Mouse (Mus musculus) forebrain, embryonic 15.5 days (tissue): ENCODE results near the gene Gm49027. TPM values are rescaled to one million over a fixed set of nuclear protein-coding genes. Genes with fewer than 3 reads are reported as not detected.
"Not testable (repeated sequence)": the region's sequence is repeated elsewhere in the genome, so short reads cannot be mapped to it uniquely, and the experiment has no call there.

Experiments
- ATAC-seq: fragments of 200-750 bp; cut with Nextera tagmentation; replicated peaks from 2 replicates; pipeline ENCODE4 v1.8.0; 2017; ENCODE audit warnings: mild to moderate bottlenecking, moderate TSS enrichment, moderate library complexity
- H3K27ac ChIP-seq: fragments of 300-500 bp; sonication (generic); replicated peaks from 2 replicates; pipeline ENCODE4 v1.5.1; 2015; ENCODE audit warnings: mild to moderate bottlenecking, inconsistent platforms
- H3K27me3 ChIP-seq: fragments of 300-500 bp; sonication (generic); 2 replicates; pipeline ENCODE4 v1.6.1; 2015; ENCODE audit warnings: inconsistent platforms
- H3K36me3 ChIP-seq: fragments of 300-500 bp; sonication (generic); 2 replicates; pipeline ENCODE4 v1.6.1; 2015; ENCODE audit warnings: mild to moderate bottlenecking, inconsistent platforms
- H3K4me1 ChIP-seq: fragments of 300-500 bp; sonication (generic); 2 replicates; pipeline ENCODE4 v1.6.1; 2015; ENCODE audit warnings: inconsistent platforms
- H3K4me2 ChIP-seq: fragments of 300-500 bp; sonication (generic); replicated peaks from 2 replicates; pipeline ENCODE4 v1.6.1; 2015; ENCODE audit warnings: mild to moderate bottlenecking, inconsistent platforms
- H3K4me3 ChIP-seq: fragments of 300-500 bp; sonication (generic); 2 replicates; pipeline ENCODE4 v1.5.1; 2015; ENCODE audit warnings: mild to moderate bottlenecking, inconsistent platforms
- H3K9ac ChIP-seq: fragments of 300-500 bp; sonication (generic); replicated peaks from 2 replicates; pipeline ENCODE4 v1.6.1; 2015; ENCODE audit warnings: mild to moderate bottlenecking, inconsistent platforms
- H3K9me3 ChIP-seq: fragments of 300-500 bp; sonication (generic); 2 replicates; pipeline ENCODE4 v1.6.1; 2016; ENCODE audit warnings: inconsistent platforms
- WGBS: fragments of 180-500 bp; shearing (Covaris S2); methylation state at CpG from one replicate; pipeline ENCODE4 v1.1.7; 2015; ENCODE audit warnings: mixed read lengths; 5-methylcytosine and 5-hydroxymethylcytosine counted together
- polyA plus RNA-seq: library from polyadenylated mRNA; unstranded; fragments of >200 nt; fragmentation: Nextera tagmentation; extraction: Ambion mirVana; gene quantifications from 2 replicates; pipeline ENCODE4 v1.2.1, GENCODE M21; 2015

The Gm49027 gene
- polyA plus RNA-seq, 1 experiment from 2014 or later: 4.0 TPM

- H3K4me3 ChIP-seq: peak within 1 kb of the TSS; percentile 81
- peaks cover 16% of the 10 kb centered on the region for H3K36me3 ChIP-seq
- H3K4me2 ChIP-seq: peak within 1 kb of the TSS; percentile 94
- peaks cover 28% of the 10 kb centered on the region for H3K4me1 ChIP-seq
- peak; percentile 98 for ATAC-seq
- H3K9ac ChIP-seq: peak within 1 kb of the TSS; percentile 73
- H3K27ac ChIP-seq: peak within 1 kb of the TSS; percentile 85
- no peaks in the 10 kb centered on the region for H3K27me3 ChIP-seq
- under 1% methylated on average over 82 of the region's 82 CpGs for WGBS
- no peaks in the 10 kb centered on the region for H3K9me3 ChIP-seq
These were observed 1.4 kb downstream of the Gm49027 start, which contains the start of gene Diablo for GRCm38 (mm10) chr5:123523692-123524392. Gene Diablo, minus strand, starts transcription at chr5:123524176.

GRCm38 (mm10) chr5:123522166-123522565, 3.1 kb downstream of the Gm49027 start:
- H3K4me2 ChIP-seq: no peak overlapping the region
- 92% methylated on average over 1 of the region's 1 CpGs for WGBS

GRCm38 (mm10) chr5:123521621-123522020, 3.7 kb downstream of the Gm49027 start:
- ATAC-seq: no peak
- peaks cover 28% of the 10 kb centered on the region for H3K4me1 ChIP-seq
- H3K4me2 ChIP-seq: no peak overlapping the region
- H3K4me3 ChIP-seq: no peak overlapping the region
- H3K9ac ChIP-seq: no peak overlapping the region
- no peak overlapping the region for H3K27ac ChIP-seq
- peaks cover 23% of the 10 kb centered on the region for H3K36me3 ChIP-seq
- WGBS: 100% methylated on average over 1 of the region's 1 CpGs
- H3K9me3 ChIP-seq: no peaks in the 10 kb centered on the region
- H3K27me3 ChIP-seq: no peaks in the 10 kb centered on the region

More at GRCm38 (mm10) chr5:123522166-123522565, 3.1 kb downstream of the Gm49027 start:
- Histone ChIP-seq H3K36me3 (peaks cover 22% of the 10 kb centered on the region), H3K4me1 (peaks cover 28% of the 10 kb centered on the region), H3K9me3 (no peaks in the 10 kb centered on the region), H3K27ac (no peak overlapping the region), H3K9ac (no peak overlapping the region), H3K4me3 (no peak overlapping the region), H3K27me3 (no peaks in the 10 kb centered on the region)
- no peak for ATAC-seq

GRCm38 (mm10) chr5:123520666-123521065, 4.6 kb downstream of the Gm49027 start:
- ATAC-seq: no peak
- Histone ChIP-seq H3K27me3 (no peaks in the 10 kb centered on the region), H3K4me1 (peaks cover 28% of the 10 kb centered on the region), H3K9ac (no peak overlapping the region), H3K27ac (no peak overlapping the region), H3K9me3 (no peaks in the 10 kb centered on the region), H3K4me2 (no peak overlapping the region), H3K36me3 (peaks cover 33% of the 10 kb centered on the region), H3K4me3 (no peak overlapping the region)
- WGBS: 89% methylated on average over 9 of the region's 9 CpGs

GRCm38 (mm10) chr5:123514871-123515270, 10.4 kb downstream of the Gm49027 start:
- H3K27me3 ChIP-seq: no peaks in the 10 kb centered on the region
- no peak for ATAC-seq
- no peak overlapping the region for H3K27ac ChIP-seq
- H3K4me1 ChIP-seq: no peaks in the 10 kb centered on the region
- H3K9me3 ChIP-seq: no peaks in the 10 kb centered on the region
- H3K36me3 ChIP-seq: peaks cover 40% of the 10 kb centered on the region
- 94% methylated on average over 5 of the region's 5 CpGs for WGBS
- no peak overlapping the region for H3K4me3 ChIP-seq
- no peak overlapping the region for H3K4me2 ChIP-seq
- H3K9ac ChIP-seq: no peak overlapping the region

GRCm38 (mm10) chr5:123512102-123512501, 13.2 kb downstream of the Gm49027 start:
- no peak overlapping the region for H3K4me3 ChIP-seq
- peaks cover 22% of the 10 kb centered on the region for H3K36me3 ChIP-seq
- no peak overlapping the region for H3K9ac ChIP-seq
- ATAC-seq: no peak
- no peaks in the 10 kb centered on the region for H3K27me3 ChIP-seq
- WGBS: 84% methylated on average over 3 of the region's 3 CpGs
- peaks cover 18% of the 10 kb centered on the region for H3K4me1 ChIP-seq
- no peak overlapping the region for H3K27ac ChIP-seq
- no peak overlapping the region for H3K4me2 ChIP-seq
- no peaks in the 10 kb centered on the region for H3K9me3 ChIP-seq

GRCm38 (mm10) chr5:123511426-123511825, 13.9 kb downstream of the Gm49027 start:
- not testable (repeated sequence) for H3K9me3 ChIP-seq, ATAC-seq, H3K4me2 ChIP-seq, H3K27ac ChIP-seq, H3K9ac ChIP-seq, H3K4me3 ChIP-seq, H3K27me3 ChIP-seq
- WGBS: 74% methylated on average over 3 of the region's 3 CpGs
- Histone ChIP-seq H3K4me1 (peaks cover 18% of the 10 kb centered on the region), H3K36me3 (peaks cover 15% of the 10 kb centered on the region)

GRCm38 (mm10) chr5:123510160-123510559, 15.1 kb downstream of the Gm49027 start, which contains the start of gene B3gnt4:
Gene B3gnt4, plus strand, starts transcription at chr5:123510460.
- H3K9ac ChIP-seq: no peak within 1 kb of the TSS
- ATAC-seq: no peak
- H3K27ac ChIP-seq: no peak within 1 kb of the TSS
- WGBS: 87% methylated on average over 5 of the region's 5 CpGs
- H3K36me3 ChIP-seq: peaks cover 2% of the 10 kb centered on the region
- peak within 1 kb of the TSS; percentile 87; the same call in 1 of the 2 replicates for H3K4me2 ChIP-seq
- peaks cover 18% of the 10 kb centered on the region for H3K4me1 ChIP-seq
- no peaks in the 10 kb centered on the region for H3K27me3 ChIP-seq
- no peaks in the 10 kb centered on the region for H3K9me3 ChIP-seq
- 0 out of 2 replicates have a peak within 1 kb of the TSS, but pooled peaks have one; percentile 90 for H3K4me3 ChIP-seq

GRCm38 (mm10) chr5:123508921-123509320, 16.4 kb downstream of the Gm49027 start:
- Histone ChIP-seq H3K36me3 (peaks cover 2% of the 10 kb centered on the region), H3K4me3 (peak overlapping the region; percentile 90), H3K9me3 (no peaks in the 10 kb centered on the region), H3K9ac (peak overlapping the region; percentile 79), H3K27ac (no peak overlapping the region), H3K4me2 (peak overlapping the region; percentile 87), H3K27me3 (no peaks in the 10 kb centered on the region), H3K4me1 (peaks cover 18% of the 10 kb centered on the region)
- whole genome bisulfite sequencing: 4% methylated on average over 12 of the region's 12 CpGs
- ATAC-seq: no peak

- WGBS: under 1% methylated on average over 59 of the region's 59 CpGs
- Histone ChIP-seq H3K27ac (0 out of 2 replicates have a peak overlapping the region, but pooled peaks have one; percentile 21), H3K36me3 (peaks cover 2% of the 10 kb centered on the region), H3K4me2 (peak overlapping the region; percentile 87), H3K9me3 (no peaks in the 10 kb centered on the region), H3K27me3 (no peaks in the 10 kb centered on the region), H3K4me3 (peak overlapping the region; percentile 90), H3K9ac (peak overlapping the region; percentile 79), H3K4me1 (peaks cover 18% of the 10 kb centered on the region)
- peak; percentile 87 for ATAC-seq
These were observed 17.2 kb downstream of the Gm49027 start for GRCm38 (mm10) chr5:123507936-123508723.

GRCm38 (mm10) chr5:123501973-123502372, 23.3 kb downstream of the Gm49027 start:
- WGBS: 73% methylated on average over 4 of the region's 4 CpGs
- H3K4me1 ChIP-seq: peaks cover 11% of the 10 kb centered on the region
- no peak overlapping the region for H3K4me2 ChIP-seq
- ATAC-seq: no peak
- H3K27ac ChIP-seq: no peak overlapping the region
- H3K9ac ChIP-seq: no peak overlapping the region
- no peak overlapping the region for H3K4me3 ChIP-seq
- H3K9me3 ChIP-seq: no peaks in the 10 kb centered on the region
- no peaks in the 10 kb centered on the region for H3K27me3 ChIP-seq
- no peaks in the 10 kb centered on the region for H3K36me3 ChIP-seq

GRCm38 (mm10) chr5:123499717-123500116, 25.6 kb downstream of the Gm49027 start:
- H3K9me3 ChIP-seq: no peaks in the 10 kb centered on the region
- H3K36me3 ChIP-seq: no peaks in the 10 kb centered on the region
- H3K9ac ChIP-seq: no peak overlapping the region
- no peak overlapping the region for H3K4me3 ChIP-seq
- 52% methylated on average over 4 of the region's 4 CpGs for WGBS
- ATAC-seq: no peak
- H3K4me1 ChIP-seq: peaks cover 11% of the 10 kb centered on the region
- no peak overlapping the region for H3K4me2 ChIP-seq
- H3K27me3 ChIP-seq: no peaks in the 10 kb centered on the region
- H3K27ac ChIP-seq: no peak overlapping the region
